Mouse (Mus musculus) neural tube, embryonic 13.5 days (tissue): ENCODE measurements around the gene Gsg1l. TPM values are rescaled to one million over a fixed set of nuclear protein-coding genes. Genes with fewer than 3 reads are reported as not detected.

Experiments used
- polyA plus RNA-seq: library from polyadenylated mRNA; unstranded; fragments of >200 nt; fragmentation: Nextera tagmentation; extraction: Ambion mirVana; gene quantifications from 2 replicates; pipeline ENCODE4 v1.2.1, GENCODE M21; 2015

Gsg1l gene
- polyA plus RNA-seq, 1 experiment from 2014 or later, result 14.2 TPM

Other genes starting within 250 kb of the Gsg1l start
- 47.8 and 54.7 TPM in 2 replicates for gene Xpo6, start 118.1 kb upstream of the Gsg1l start, polyA plus RNA-seq
- 238 and 247 TPM in 2 replicates for gene Sbk1, start 190.2 kb upstream of the Gsg1l start, polyA plus RNA-seq